Mouse (Mus musculus) myocyte (in vitro differentiated cells): ENCODE measurements at regions not wholly inside any gene's neighbourhood (a gene's known extent, or its start where the extent isn't known, plus 50 kb on each side); places are given as distances from the start of the nearest gene placed in this dataset.

Source experiments
- CEBPB ChIP-seq: IDR thresholded peaks from 2 replicates; pipeline ENCODE4 v1.6.1; 2011; ENCODE audit warnings: mild to moderate bottlenecking, moderate library complexity; ENCODE audit not compliant: poor library complexity, insufficient read depth, severe bottlenecking
- E2F4 ChIP-seq: IDR thresholded peaks from one replicate; pipeline ENCODE4 v1.6.1; 2011; ENCODE audit warnings: mild to moderate bottlenecking, control low read depth, moderate library complexity; ENCODE audit not compliant: insufficient read depth
- MAX ChIP-seq: IDR thresholded peaks from one replicate; pipeline ENCODE4 v1.6.1; 2011; ENCODE audit warnings: low read depth, mild to moderate bottlenecking, control low read depth
- MYOD1 ChIP-seq, 3 experiments: IDR thresholded peaks; one replicate each; pipeline ENCODE4 v1.6.1; 2011; ENCODE audit warnings: control low read depth in 2 of 3, low read depth in 2 of 3, mild to moderate bottlenecking in 2 of 3, moderate library complexity in 1 of 3; ENCODE audit not compliant: insufficient read length in 2 of 3, control insufficient read depth in 1 of 3
- MYOG ChIP-seq, 3 experiments: IDR thresholded peaks; one replicate each; pipeline ENCODE4 v1.6.1; 2011; ENCODE audit warnings: control low read depth in 2 of 3, low read depth in 2 of 3, mild to moderate bottlenecking in 2 of 3; ENCODE audit not compliant: insufficient read length in 2 of 3, control insufficient read depth in 1 of 3, insufficient read depth in 1 of 3
- POLR2A ChIP-seq: IDR thresholded peaks from one replicate; pipeline ENCODE4 v1.6.1; 2011; ENCODE audit warnings: low read depth, mild to moderate bottlenecking, control low read depth, moderate library complexity; ENCODE audit not compliant: insufficient read length
- POLR2AphosphoS2 ChIP-seq: IDR thresholded peaks from one replicate; pipeline ENCODE4 v1.6.1; 2011; ENCODE audit warnings: low read depth, control low read depth; ENCODE audit not compliant: insufficient read length
- REST ChIP-seq: IDR thresholded peaks from one replicate; pipeline ENCODE4 v1.6.1; 2011; ENCODE audit warnings: mild to moderate bottlenecking, control low read depth, moderate library complexity; ENCODE audit not compliant: insufficient read depth, insufficient read length
- TCF12 ChIP-seq: IDR thresholded peaks from one replicate; pipeline ENCODE4 v1.6.1; 2011; ENCODE audit warnings: mild to moderate bottlenecking, control low read depth; ENCODE audit not compliant: poor library complexity, insufficient read depth, severe bottlenecking
- TCF3 ChIP-seq: IDR thresholded peaks from one replicate; pipeline ENCODE4 v1.6.1; 2011; ENCODE audit warnings: low read depth, control low read depth; ENCODE audit not compliant: insufficient read length
- USF1 ChIP-seq: IDR thresholded peaks from one replicate; pipeline ENCODE4 v1.6.1; 2011; ENCODE audit warnings: low read depth, mild to moderate bottlenecking, control low read depth, moderate library complexity

DNA sequence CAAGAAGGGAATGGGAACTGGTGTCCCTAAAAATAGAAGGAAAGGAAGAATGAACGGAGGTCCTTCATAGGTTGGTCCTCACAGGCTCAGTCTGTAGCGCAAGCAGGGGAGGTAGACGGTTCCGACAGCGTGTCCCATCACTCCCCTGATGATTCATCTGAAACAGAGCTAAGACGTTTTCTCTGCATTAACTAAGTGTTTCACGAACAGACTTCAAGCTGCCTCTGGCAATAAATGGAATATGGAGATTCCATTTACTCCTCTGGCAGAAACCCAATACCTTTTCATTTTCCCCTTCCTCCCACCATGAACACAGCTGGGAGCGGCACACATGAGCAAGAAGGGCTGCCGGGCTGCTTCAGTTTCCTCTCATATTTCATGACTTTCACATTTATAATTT, 194.6 kb upstream of the Sox11 start:
- TF ChIP-seq POLR2A (no peak), POLR2AphosphoS2 (no peak), MYOD1 (IDR thresholded peaks at IDR 0.05; ENCODE audit: control insufficient read depth in 1 of 3, insufficient read length in 2 of 3, low read depth in 2 of 3) (no peak), REST (no peak), MAX (no peak), USF1 (no peak), MYOG (IDR thresholded peaks at IDR 0.05; ENCODE audit: control insufficient read depth in 1 of 3, insufficient read depth in 1 of 3, insufficient read length in 2 of 3, low read depth in 2 of 3) (no peak), TCF12 (no peak), CEBPB (no peak), E2F4 (no peak), TCF3 (no peak)
